Mouse (Mus musculus) liver, embryonic 14.5 days (tissue): Measurements from ENCODE around the gene Erg. TPM values are rescaled to one million over a fixed set of nuclear protein-coding genes. Genes with fewer than 3 reads are reported as not detected.

ENCODE experiments used
- ATAC-seq: fragments of 200-750 bp; cut with Nextera tagmentation; 2 replicates; pipeline ENCODE4 v1.8.0; 2017; ENCODE audit warnings: moderate number of reproducible peaks, mild to moderate bottlenecking, moderate library complexity; ENCODE audit not compliant: insufficient read depth
- DNase-seq, 3 experiments: peaks; one replicate each; pipeline ENCODE4 v3.0.0-alpha.2; 2012 to 2013; ENCODE audit warnings: low read depth in 3 of 3, low spot score in 3 of 3
- H3K27ac ChIP-seq: fragments of 300-500 bp; sonication (generic); 2 replicates; pipeline ENCODE4 v1.5.1; 2014; ENCODE audit warnings: moderate library complexity, mild to moderate bottlenecking, control low read depth, inconsistent platforms
- H3K27me3 ChIP-seq: fragments of 300-500 bp; sonication (generic); 2 replicates; pipeline ENCODE4 v1.6.1; 2014; ENCODE audit warnings: mild to moderate bottlenecking, low read length, moderate library complexity; ENCODE audit not compliant: control insufficient read depth, insufficient read depth
- H3K36me3 ChIP-seq: fragments of 300-500 bp; sonication (generic); replicated peaks from 2 replicates; pipeline ENCODE4 v1.6.1; 2014; ENCODE audit warnings: low read depth; ENCODE audit not compliant: control insufficient read depth, insufficient read depth
- H3K4me1 ChIP-seq, 2 experiments: fragments of 200-500 bp in 1 of 2; fragments of 300-500 bp in 1 of 2; sonication (generic) in 1 of 2; replicated peaks; 2 replicates each; pipeline ENCODE4 v1.6.1; 2012 to 2014; ENCODE audit warnings: antibody characterized with exemption in 1 of 2, inconsistent platforms in 1 of 2, low read length in 1 of 2; ENCODE audit not compliant: control insufficient read depth in 2 of 2, insufficient read depth in 2 of 2
- H3K4me2 ChIP-seq: fragments of 300-500 bp; sonication (generic); 2 replicates; pipeline ENCODE4 v1.6.1; 2014; ENCODE audit warnings: low read depth, mild to moderate bottlenecking, control low read depth, moderate library complexity
- H3K4me3 ChIP-seq, 2 experiments: fragments of 200-500 bp in 1 of 2; fragments of 300-500 bp in 1 of 2; sonication (generic) in 1 of 2; 2 replicates each; pipeline ENCODE4 v1.5.1; 2012 to 2014; ENCODE audit warnings: low read depth in 2 of 2, low read length in 2 of 2, mild to moderate bottlenecking in 2 of 2, control low read depth in 1 of 2, inconsistent platforms in 1 of 2, moderate library complexity in 1 of 2; ENCODE audit not compliant: insufficient read depth in 1 of 2
- H3K9ac ChIP-seq: fragments of 300-500 bp; sonication (generic); replicated peaks from 2 replicates; pipeline ENCODE4 v1.6.1; 2014; ENCODE audit warnings: mild to moderate bottlenecking, control low read depth, moderate library complexity
- H3K9me3 ChIP-seq: fragments of 300-500 bp; sonication (generic); 2 replicates; pipeline ENCODE4 v1.6.1; 2016; ENCODE audit warnings: low read length, mixed read lengths; ENCODE audit not compliant: control insufficient read depth
- CTCF ChIP-seq: IDR thresholded peaks from 2 replicates; pipeline ENCODE4 v1.5.1; 2016; ENCODE audit warnings: antibody characterized with exemption, low read depth, control low read depth
- EP300 ChIP-seq: IDR thresholded peaks from 2 replicates; pipeline ENCODE4 v1.6.1; 2016; ENCODE audit warnings: antibody characterized with exemption, low read depth
- WGBS: fragments of 180-500 bp; shearing (Covaris S2); extraction: QIAGEN DNeasy Blood & Tissue Kit; methylation state at CpG from one replicate; pipeline ENCODE4 v1.1.7; 2014; ENCODE audit not compliant: insufficient replicate concordance; 5-methylcytosine and 5-hydroxymethylcytosine counted together
- polyA plus RNA-seq, 2 experiments: library from polyadenylated mRNA; depleted of rRNA in 1 of 2; stranded (reverse) in 1 of 2; unstranded in 1 of 2; fragments of >200 nt; fragmentation: Nextera tagmentation in 1 of 2; extraction: Ambion mirVana in 1 of 2; gene quantifications; 2 replicates each; pipeline versions ENCODE4 v1.2.1 to v1.2.3; 2012 to 2014

Erg gene
- polyA plus RNA-seq, 2 experiments = 0.61 to 2.8 TPM

GRCm38 (mm10) chr16:95401869-95402268 lies 184.5 kb downstream of the Erg start:
- 45% methylated on average over 9 of the region's 9 CpGs for whole genome bisulfite sequencing
- no peak overlapping the region for H3K4me2 ChIP-seq
- peaks cover 0 to 7% of the 10 kb centered on the region in 2 experiments; a peak in 1 of 4 replicates for H3K4me1 ChIP-seq
- TF ChIP-seq CTCF (no peak), EP300 (no peak)
- ATAC-seq (no peak), DNase-seq (no peak)
- no peak overlapping the region for H3K9ac ChIP-seq
- H3K27me3 ChIP-seq = no peaks in the 10 kb centered on the region
- H3K4me3 ChIP-seq = no peak overlapping the region
- no peak overlapping the region for H3K27ac ChIP-seq
- H3K36me3 ChIP-seq = no peaks in the 10 kb centered on the region
- no peaks in the 10 kb centered on the region for H3K9me3 ChIP-seq

GRCm38 (mm10) chr16:95398761-95399343 lies 187.5 kb downstream of the Erg start:
- no peak for TF ChIP-seq CTCF
- TF ChIP-seq EP300 = no peak
- WGBS = 78% methylated on average over 11 of the region's 11 CpGs
- no peak for DNase-seq

GRCm38 (mm10) chr16:95390787-95391186 lies 195.6 kb downstream of the Erg start:
- WGBS = 63% methylated on average over 1 of the region's 1 CpGs
- H3K9ac ChIP-seq = no peak overlapping the region
- no peaks in the 10 kb centered on the region for H3K9me3 ChIP-seq
- peaks cover 0 to 2% of the 10 kb centered on the region in 2 experiments; a peak in 1 of 4 replicates for H3K4me1 ChIP-seq
- TF ChIP-seq CTCF = no peak
- TF ChIP-seq EP300 = no peak
- no peak overlapping the region for H3K4me2 ChIP-seq
- no peak for DNase-seq
- no peak for ATAC-seq
- H3K27me3 ChIP-seq = no peaks in the 10 kb centered on the region
- no peak overlapping the region for H3K27ac ChIP-seq
- H3K4me3 ChIP-seq = no peak overlapping the region
- no peaks in the 10 kb centered on the region for H3K36me3 ChIP-seq

More at GRCm38 (mm10) chr16:95398761-95399343, 187.5 kb downstream of the Erg start:
- no peak overlapping the region for H3K4me2 ChIP-seq
- H3K36me3 ChIP-seq = no peaks in the 10 kb centered on the region
- no peak overlapping the region for H3K4me3 ChIP-seq
- H3K27me3 ChIP-seq = no peaks in the 10 kb centered on the region
- no peak for ATAC-seq
- no peak overlapping the region for H3K27ac ChIP-seq
- H3K9me3 ChIP-seq = no peaks in the 10 kb centered on the region
- H3K9ac ChIP-seq = no peak overlapping the region
- peaks cover 0 to 7% of the 10 kb centered on the region in 2 experiments; a peak in 1 of 4 replicates for H3K4me1 ChIP-seq

DNA sequence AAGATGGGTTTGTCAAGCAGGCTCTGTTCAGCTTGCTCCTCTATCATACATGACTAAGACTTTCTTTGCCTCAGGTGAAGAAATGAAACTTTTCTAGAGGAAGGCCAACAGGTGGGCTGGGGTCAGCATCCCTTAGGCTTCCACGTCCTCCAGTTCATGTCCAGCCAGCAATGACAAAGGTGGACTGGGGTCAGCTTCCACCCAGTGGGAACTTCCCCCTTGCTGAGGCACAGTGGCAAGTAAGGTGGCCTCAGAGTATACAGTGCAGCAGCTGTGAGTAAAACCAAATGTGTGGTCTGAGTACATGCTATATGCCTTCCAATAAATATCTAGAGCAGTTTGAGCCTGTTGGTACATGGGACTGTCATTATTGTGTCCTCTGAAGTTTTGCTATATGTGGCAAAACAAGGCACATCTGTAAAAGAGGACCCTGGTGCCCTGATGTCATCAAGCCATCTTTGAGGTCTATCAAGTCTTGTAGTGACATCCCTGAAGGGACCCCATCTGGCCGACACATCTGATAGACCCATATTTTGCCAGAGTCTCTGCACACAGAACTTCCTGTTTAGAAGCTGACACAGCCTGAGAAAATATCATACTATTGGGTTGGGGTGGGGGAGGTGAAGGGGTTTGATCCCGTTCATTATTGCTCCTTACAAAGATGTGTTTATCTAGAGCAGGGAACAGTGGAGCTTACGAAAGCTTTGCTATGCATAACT lies 197.4 kb downstream of the Erg start:
- ATAC-seq (no peak), DNase-seq (no peak)
- no peak overlapping the region for H3K4me3 ChIP-seq

DNA sequence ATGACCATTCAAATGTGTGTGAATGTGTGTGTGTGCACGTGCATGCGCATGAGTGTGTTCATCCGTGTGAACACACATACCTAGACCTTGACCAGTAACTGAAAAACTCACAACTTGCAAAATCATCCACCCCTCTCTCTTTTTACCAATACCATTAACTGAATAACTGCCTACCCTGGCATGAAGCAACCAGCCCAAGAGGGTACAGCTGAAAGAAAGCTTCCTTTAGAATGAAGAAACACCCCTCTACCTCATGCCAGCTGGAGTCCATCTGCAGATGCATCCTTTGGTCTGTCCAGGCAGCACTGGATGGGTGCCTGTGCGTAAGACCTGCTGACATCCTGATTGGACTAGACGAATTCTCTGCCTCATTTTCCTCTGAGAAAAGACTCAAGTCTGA lies 198.1 kb downstream of the Erg start:
- Histone ChIP-seq H3K9me3 (no peaks in the 10 kb centered on the region), H3K9ac (no peak overlapping the region), H3K27ac (no peak overlapping the region), H3K4me1 (peaks cover 0 to 5% of the 10 kb centered on the region in 2 experiments; a peak in 1 of 4 replicates), H3K4me3 (no peak overlapping the region), H3K4me2 (no peak overlapping the region), H3K36me3 (no peaks in the 10 kb centered on the region), H3K27me3 (no peaks in the 10 kb centered on the region)
- no peak for TF ChIP-seq EP300
- no peak for TF ChIP-seq CTCF
- 62% methylated on average over 5 of the region's 5 CpGs for WGBS
- ATAC-seq (no peak), DNase-seq (no peak)

More for the DNA sequence above, 197.4 kb downstream of the Erg start:
- 37% methylated on average over 4 of the region's 4 CpGs for WGBS
- no peaks in the 10 kb centered on the region for H3K36me3 ChIP-seq
- H3K9ac ChIP-seq = no peak overlapping the region
- peaks cover 0 to 5% of the 10 kb centered on the region in 2 experiments; a peak in 1 of 4 replicates for H3K4me1 ChIP-seq
- H3K9me3 ChIP-seq = no peaks in the 10 kb centered on the region
- H3K27me3 ChIP-seq = no peaks in the 10 kb centered on the region
- no peak for TF ChIP-seq EP300
- TF ChIP-seq CTCF = no peak
- no peak overlapping the region for H3K27ac ChIP-seq
- no peak overlapping the region for H3K4me2 ChIP-seq
